Mouse (Mus musculus): Measurements from ENCODE around the gene Rbfox3.

Rbfox3 gene

DNA sequence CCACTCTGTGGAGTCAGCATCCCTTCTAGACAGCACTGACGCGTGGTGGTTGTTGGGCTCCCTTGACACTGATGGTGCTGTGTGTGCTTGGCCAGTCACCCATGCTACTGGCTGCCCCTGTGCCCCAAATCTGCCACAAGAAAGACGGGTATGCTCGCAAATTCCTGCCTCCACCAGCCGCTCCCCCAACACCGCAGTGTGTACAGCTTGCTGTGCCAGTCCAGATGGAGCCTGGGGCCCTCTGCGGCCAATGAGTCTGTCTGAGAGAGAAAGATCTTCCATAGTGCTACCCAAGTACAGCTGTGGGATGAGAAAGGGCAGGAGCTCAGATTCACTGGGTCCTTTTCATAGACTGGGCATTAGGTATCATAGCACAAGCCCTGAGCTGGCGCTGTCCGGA is 309.9 kb downstream of the Rbfox3 start:
- DNase-seq (ENCODE audit: low spot score): no peak

- no peak for DNase-seq (ENCODE audit: low spot score)
These were observed 311.2 kb downstream of the Rbfox3 start for GRCm38 (mm10) chr11:118600168-118600567.

DNA sequence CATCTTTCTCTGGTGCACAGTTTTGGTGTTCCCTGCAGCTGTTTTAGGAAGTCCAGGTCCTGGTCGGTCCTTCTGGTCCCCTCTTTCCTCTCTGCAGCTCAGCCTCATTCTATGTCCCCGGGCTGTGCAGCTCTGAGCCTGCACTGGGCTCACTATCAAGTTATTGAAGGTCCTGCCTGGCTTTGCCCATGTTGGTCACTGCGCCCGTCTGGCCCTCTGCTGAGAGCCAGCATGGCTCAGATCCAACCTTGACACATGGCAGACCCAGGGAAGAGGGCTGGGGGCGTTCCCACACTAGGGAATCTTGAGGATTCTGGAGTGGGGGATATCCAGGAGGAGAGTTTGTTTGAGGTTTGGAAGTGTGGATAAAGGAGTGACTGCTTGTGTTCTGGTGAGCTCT is 312.7 kb downstream of the Rbfox3 start:
- no peak for DNase-seq (ENCODE audit: low spot score)

DNA sequence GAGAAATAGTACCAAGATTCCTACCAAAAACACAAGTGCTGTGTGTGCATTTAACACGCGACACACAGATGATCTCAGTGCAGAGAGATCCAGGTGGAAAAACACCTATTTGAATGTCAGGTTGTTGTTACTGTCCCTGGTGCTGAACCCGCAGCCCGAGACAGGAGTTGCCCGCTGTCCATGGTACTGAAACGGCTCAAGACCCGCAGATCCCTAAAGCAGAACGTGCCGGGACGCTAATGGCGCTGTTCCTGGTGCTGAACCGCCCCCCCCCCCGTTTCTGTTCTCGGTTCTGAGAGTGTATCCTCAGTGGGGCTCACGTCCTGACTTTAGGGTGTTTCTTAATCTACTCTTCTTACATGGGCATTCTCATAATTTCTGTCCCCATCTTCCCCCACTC is 326.6 kb downstream of the Rbfox3 start:
- no peak for DNase-seq (ENCODE audit: low spot score)

- no peak for DNase-seq (ENCODE audit: low spot score)
These were observed 327.4 kb downstream of the Rbfox3 start for GRCm38 (mm10) chr11:118583989-118584388.

DNA sequence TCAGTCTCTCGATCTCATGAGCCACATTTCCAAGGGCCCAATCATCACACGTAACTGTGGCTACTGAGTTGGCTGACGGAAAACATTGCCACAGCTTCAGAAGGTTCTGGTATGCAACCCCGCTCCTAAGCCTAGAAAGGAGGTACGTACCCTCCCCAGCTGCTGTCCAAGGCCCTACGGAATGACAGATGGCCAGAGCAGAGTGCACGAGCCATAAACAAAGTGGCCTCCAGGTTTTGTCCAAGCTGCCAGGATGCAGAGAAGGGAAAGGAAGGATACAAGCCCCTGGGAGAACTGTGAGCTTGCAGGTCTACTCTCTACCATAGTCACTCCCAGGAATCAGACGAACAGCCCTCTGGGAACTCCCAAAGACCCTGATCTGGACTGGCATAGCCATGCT is 327.8 kb downstream of the Rbfox3 start:
- no peak for DNase-seq (ENCODE audit: low spot score)

GRCm38 (mm10) chr11:118581019-118581418 is 330.4 kb downstream of the Rbfox3 start:
- DNase-seq (ENCODE audit: low spot score): no peak

DNA sequence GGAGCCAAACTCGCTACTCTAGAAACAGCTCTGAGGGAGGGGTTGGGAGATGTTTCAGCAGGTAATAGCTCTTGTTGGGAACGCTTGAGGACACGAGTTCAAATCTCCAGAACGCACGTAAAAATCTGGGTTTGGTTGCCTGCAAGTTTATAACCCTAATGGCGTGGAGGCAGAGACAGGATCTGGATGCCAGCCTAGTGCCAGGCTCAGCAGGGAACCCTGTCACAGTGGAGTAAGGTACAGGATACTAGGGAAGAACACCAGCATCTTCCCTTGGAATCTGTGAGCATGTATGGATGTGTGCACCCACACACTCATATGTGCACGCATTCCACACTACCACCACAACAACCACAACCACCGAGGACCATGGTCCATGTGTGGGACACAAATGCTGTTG is 331.8 kb downstream of the Rbfox3 start:
- no peak for DNase-seq (ENCODE audit: low spot score)

DNA sequence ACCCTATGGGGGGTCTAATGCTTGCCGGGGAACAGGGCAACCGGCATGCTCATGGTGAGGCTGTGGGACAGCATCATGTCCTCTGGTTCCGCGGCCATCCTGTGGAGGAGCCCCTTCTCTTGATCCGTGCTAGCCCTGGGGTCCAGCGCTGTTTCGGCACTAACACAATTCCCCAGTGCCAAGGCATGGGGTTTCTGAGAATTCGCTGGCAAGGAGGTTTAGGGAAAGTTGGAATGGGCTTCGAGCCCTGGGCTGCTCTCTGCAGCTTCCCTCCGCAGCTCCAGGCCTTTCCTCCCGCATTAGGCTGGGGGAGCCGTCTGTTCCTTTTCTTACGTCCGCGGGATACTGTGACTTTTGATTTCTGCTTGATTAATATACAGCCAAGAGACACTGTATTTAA is 334.1 kb downstream of the Rbfox3 start:
- no peak for DNase-seq (ENCODE audit: low spot score)

GRCm38 (mm10) chr11:118576611-118577010 is 334.8 kb downstream of the Rbfox3 start:
- no peak for DNase-seq (ENCODE audit: low spot score)

DNA sequence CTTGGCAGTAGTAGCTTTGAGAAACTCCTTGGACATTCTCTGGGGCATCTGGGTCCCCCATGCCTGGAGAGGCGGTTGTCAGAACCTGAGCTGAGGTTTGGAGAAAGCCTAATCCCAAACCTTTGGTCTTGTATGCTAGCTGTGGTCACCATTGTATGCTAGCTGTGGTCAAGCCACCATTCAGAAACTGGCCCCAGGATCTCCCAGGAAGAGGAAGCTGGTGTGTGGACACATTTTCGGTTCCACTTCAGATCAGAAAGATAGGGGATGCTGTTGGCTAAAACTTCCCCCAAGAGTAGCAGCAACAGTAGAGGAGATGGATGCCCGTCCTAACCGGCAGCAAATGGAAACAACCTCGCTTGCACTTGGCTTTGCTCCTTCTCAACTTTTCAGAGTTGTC is 337.0 kb downstream of the Rbfox3 start:
- DNase-seq (ENCODE audit: low spot score): no peak

DNA sequence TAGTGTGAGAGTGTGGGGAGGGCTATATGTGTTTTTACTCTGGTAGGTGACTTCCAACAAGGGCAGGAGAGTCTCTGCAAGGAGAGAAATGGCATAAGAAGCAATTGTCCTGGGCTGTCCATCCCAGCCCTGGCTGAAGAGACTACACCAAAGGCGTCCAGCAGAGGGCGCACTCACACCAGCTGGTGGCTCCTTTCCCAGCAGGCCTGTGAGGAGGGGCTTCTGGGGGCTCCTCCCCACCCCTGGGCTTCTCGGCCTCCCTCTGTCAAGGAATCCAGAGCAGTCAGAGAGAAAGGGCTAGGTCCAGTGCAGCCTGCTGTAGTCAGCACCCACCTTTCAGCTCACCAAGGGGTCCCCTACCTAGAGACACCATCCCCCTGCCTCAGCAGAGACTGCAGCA is 337.8 kb downstream of the Rbfox3 start:
- peak; percentile 27 for DNase-seq (ENCODE audit: low spot score)

DNA sequence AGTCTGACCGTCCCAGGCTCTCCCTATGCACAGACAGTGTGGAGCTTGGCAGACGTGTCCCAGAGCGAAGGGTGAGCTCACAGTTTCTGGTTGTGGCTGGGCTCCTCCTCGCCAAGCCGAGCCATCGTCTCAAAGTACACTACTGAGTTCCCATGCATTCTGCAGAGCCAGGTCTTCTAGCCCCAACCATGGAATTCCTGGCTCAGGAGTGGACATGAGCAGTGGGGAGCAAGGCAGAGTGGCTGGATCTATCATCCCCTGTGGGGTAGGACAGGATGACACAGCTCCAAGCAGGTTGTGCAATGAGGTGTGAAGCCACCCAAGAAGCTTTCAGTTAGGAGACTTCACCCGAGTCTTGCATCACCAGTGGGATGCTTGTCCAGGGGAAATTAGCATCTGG is 338.4 kb downstream of the Rbfox3 start:
- no peak for DNase-seq (ENCODE audit: low spot score)

GRCm38 (mm10) chr11:118570164-118570563 is 341.2 kb downstream of the Rbfox3 start:
- DNase-seq (ENCODE audit: low spot score): no peak

- no peak for DNase-seq (ENCODE audit: low spot score)
These were observed 341.8 kb downstream of the Rbfox3 start for GRCm38 (mm10) chr11:118569571-118570062.

GRCm38 (mm10) chr11:118563877-118564276 is 347.5 kb downstream of the Rbfox3 start:
- DNase-seq (ENCODE audit: low spot score): no peak

DNA sequence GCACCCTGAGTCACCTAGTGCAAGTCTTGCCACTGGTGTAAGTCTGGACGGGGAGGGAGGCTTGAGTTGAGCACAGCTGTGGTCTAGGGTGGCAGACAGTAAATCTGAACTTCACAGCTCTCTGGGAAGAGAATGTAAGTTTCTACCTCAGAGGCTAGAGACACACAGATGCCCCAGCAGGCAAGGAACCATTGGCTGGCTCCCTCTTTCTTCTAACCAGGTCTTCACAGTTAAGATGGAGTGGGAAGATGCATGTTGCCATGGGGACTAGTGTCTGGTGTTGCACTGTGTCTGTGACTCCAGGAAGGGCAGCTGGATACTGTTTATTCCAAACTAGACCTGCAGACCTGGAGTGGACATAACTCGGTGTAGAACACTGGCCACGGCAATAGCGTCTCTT is 348.6 kb downstream of the Rbfox3 start:
- DNase-seq (ENCODE audit: low spot score): no peak

DNA sequence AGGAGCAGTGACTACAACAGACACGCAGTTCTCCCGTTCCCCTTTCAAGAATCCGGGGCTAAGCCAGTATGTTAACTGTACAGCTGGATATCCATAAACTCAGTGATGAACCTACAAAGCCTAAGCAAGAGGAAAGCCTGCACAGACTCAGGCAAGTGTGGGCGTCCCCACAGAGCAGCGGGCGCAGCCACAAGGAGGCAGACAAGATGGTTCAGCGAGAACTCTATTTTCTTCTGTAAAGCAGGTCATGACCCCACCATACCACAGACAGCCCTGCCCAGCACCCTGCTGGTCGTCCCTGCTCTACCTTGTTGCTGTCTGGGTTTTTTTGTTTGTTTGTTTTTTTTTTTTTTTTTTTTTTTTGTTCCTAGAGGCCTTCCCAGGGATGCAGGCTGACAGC is 353.2 kb downstream of the Rbfox3 start:
- DNase-seq (ENCODE audit: low spot score): no peak

- DNase-seq (ENCODE audit: low spot score): no peak
These were observed 355.8 kb downstream of the Rbfox3 start for GRCm38 (mm10) chr11:118555631-118556030.

DNA sequence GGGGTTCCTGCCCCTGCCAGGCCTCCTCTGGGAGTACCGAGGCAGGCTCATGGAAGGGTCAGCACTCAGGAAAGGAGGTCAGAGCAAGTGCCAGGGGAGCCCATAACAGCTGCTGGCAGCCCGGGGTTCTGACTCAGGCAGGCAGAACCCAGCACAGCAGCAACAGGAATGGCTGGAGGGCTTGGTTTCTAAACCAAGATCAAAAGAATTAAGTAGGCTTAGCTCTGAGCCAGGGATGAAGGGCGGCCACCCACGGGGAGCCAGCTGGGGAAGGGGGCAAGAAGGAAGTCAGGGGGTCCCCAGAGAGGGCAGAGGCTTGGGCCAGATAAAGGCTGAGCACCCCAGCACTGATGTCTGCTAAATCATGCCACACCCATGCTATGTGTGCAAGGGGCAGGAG is 356.9 kb downstream of the Rbfox3 start:
- DNase-seq (ENCODE audit: low spot score): no peak

DNA sequence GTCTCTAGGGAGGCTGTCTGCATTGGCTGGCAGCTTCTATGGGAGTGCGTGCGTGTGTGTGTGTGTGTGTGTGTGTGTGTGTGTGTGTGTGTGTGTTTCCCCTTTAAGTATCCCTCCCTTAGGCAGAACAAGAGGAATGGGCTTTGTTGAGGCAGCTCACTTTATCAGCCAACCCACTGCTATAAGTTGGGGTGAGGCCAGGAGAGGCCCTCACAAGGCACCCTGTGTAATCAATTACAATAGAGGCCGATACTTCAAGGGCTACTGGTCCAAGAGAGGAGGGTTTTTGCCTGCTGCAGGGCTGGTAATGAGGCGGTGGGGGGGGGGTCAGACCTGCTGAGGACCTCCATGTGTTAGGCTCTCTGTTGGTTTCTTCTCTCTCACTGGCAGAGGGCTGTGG is 357.5 kb downstream of the Rbfox3 start:
- no peak for DNase-seq (ENCODE audit: low spot score)

- no peak for DNase-seq (ENCODE audit: low spot score)
These were observed 358.4 kb downstream of the Rbfox3 start for GRCm38 (mm10) chr11:118553001-118553400.

DNA sequence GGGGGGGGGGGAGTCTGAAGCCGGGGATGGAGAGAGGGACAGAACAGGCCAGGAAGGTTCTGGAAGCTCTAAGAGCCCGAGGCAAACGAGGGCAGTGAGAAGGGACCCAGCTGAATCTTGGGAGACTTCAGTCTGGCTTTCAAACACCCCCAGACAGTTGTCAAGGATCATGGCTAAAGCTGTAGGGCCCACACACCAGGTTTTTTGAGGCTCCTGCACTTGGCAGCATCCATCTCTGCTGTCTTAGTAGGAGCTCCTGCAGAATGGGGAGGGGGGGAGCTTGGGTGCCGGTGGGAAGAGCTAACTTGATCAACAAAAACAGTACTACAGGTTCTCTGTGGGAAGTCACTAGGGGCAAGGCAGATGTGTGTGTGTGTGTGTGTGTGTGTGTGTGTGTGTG is 358.9 kb downstream of the Rbfox3 start:
- no peak for DNase-seq (ENCODE audit: low spot score)

DNA sequence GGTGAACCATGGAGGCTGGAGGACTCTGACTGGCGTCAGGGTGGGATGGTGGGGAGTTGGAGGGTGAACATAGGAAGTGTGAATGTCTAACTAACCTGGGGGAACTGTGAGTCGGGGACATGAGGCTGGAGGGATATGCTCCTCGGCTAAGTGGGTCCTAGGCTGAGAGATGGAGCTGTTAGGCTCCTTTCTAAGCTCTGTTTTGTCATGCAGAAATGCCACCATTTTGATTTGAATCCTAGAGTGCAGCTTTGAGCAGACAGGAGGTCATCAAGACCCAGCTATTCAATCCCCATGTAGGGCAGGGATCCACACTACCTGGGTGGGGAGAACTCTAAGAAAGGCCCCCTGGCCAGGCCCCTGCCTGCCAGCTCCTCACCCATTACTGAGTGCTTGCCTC is 359.7 kb downstream of the Rbfox3 start:
- DNase-seq (ENCODE audit: low spot score): no peak
